Mouse (Mus musculus) hindbrain, embryonic 13.5 days (tissue): Measurements from ENCODE around the gene Gm49368. TPM values are rescaled to one million over a fixed set of nuclear protein-coding genes. Genes with fewer than 3 reads are reported as not detected.

ENCODE experiments used
- ATAC-seq: fragments of 200-750 bp; cut with Nextera tagmentation; 2 replicates; pipeline ENCODE4 v1.8.0; 2017; ENCODE audit warnings: moderate TSS enrichment; ENCODE audit not compliant: low FRiP score
- H3K27ac ChIP-seq: fragments of 300-500 bp; sonication (generic); 2 replicates; pipeline ENCODE4 v1.5.1; 2015; ENCODE audit warnings: inconsistent platforms, mild to moderate bottlenecking, moderate library complexity
- H3K27me3 ChIP-seq: fragments of 300-500 bp; sonication (generic); 2 replicates; pipeline ENCODE4 v1.6.1; 2015; ENCODE audit warnings: mild to moderate bottlenecking, inconsistent platforms
- H3K36me3 ChIP-seq: fragments of 300-500 bp; sonication (generic); 2 replicates; pipeline ENCODE4 v1.6.1; 2015; ENCODE audit warnings: mild to moderate bottlenecking, inconsistent platforms
- H3K4me1 ChIP-seq: fragments of 300-500 bp; sonication (generic); replicated peaks from 2 replicates; pipeline ENCODE4 v1.6.1; 2015; ENCODE audit warnings: inconsistent platforms
- H3K4me2 ChIP-seq: fragments of 300-500 bp; sonication (generic); 2 replicates; pipeline ENCODE4 v1.6.1; 2015; ENCODE audit warnings: inconsistent platforms, mild to moderate bottlenecking, moderate library complexity
- H3K4me3 ChIP-seq: fragments of 300-500 bp; sonication (generic); 2 replicates; pipeline ENCODE4 v1.5.1; 2015; ENCODE audit warnings: mild to moderate bottlenecking, inconsistent platforms
- H3K9ac ChIP-seq: fragments of 300-500 bp; sonication (generic); 2 replicates; pipeline ENCODE4 v1.6.1; 2015; ENCODE audit warnings: mild to moderate bottlenecking, inconsistent platforms
- H3K9me3 ChIP-seq: fragments of 300-500 bp; sonication (generic); 2 replicates; pipeline ENCODE4 v1.6.1; 2016; ENCODE audit warnings: inconsistent platforms
- WGBS: fragments of 180-500 bp; shearing (Covaris S2); methylation state at CpG from one replicate; pipeline ENCODE4 v1.1.7; 2015; 5-methylcytosine and 5-hydroxymethylcytosine counted together
- polyA plus RNA-seq: library from polyadenylated mRNA; unstranded; fragments of >200 nt; fragmentation: Nextera tagmentation; extraction: Ambion mirVana; gene quantifications from 2 replicates; pipeline ENCODE4 v1.2.1, GENCODE M21; 2015

The Gm49368 gene
- polyA plus RNA-seq, 1 experiment from 2014 or later: not detected

GRCm38 (mm10) chr7:128063211-128063781 lies 813 bp downstream of the Gm49368 start:
- Histone ChIP-seq H3K4me2 (no peak overlapping the region), H3K27me3 (no peaks in the 10 kb centered on the region), H3K4me3 (no peak overlapping the region), H3K36me3 (no peaks in the 10 kb centered on the region), H3K9ac (no peak overlapping the region), H3K27ac (no peak overlapping the region), H3K4me1 (no peaks in the 10 kb centered on the region), H3K9me3 (no peaks in the 10 kb centered on the region)
- no peak for ATAC-seq
- 83% methylated on average over 6 of the region's 6 CpGs for WGBS

- no peak overlapping the region for H3K9ac ChIP-seq
- H3K27ac ChIP-seq: no peak overlapping the region
- ATAC-seq: no peak
- H3K9me3 ChIP-seq: no peaks in the 10 kb centered on the region
- H3K36me3 ChIP-seq: no peaks in the 10 kb centered on the region
- H3K4me3 ChIP-seq: no peak overlapping the region
- H3K27me3 ChIP-seq: no peaks in the 10 kb centered on the region
- no peak overlapping the region for H3K4me2 ChIP-seq
- no peaks in the 10 kb centered on the region for H3K4me1 ChIP-seq
- 85% methylated on average over 5 of the region's 5 CpGs for WGBS
These were observed 3.1 kb downstream of the Gm49368 start for GRCm38 (mm10) chr7:128065547-128065946.

- ATAC-seq: no peak
- WGBS: 49% methylated on average over 3 of the region's 3 CpGs
These were observed 5.4 kb downstream of the Gm49368 start for GRCm38 (mm10) chr7:128067847-128068246.

GRCm38 (mm10) chr7:128069844-128070243 lies 7.4 kb downstream of the Gm49368 start:
- H3K4me3 ChIP-seq: no peak overlapping the region
- no peak for ATAC-seq
- H3K27me3 ChIP-seq: no peaks in the 10 kb centered on the region
- no peak overlapping the region for H3K4me2 ChIP-seq
- no peak overlapping the region for H3K9ac ChIP-seq
- H3K9me3 ChIP-seq: no peaks in the 10 kb centered on the region
- H3K36me3 ChIP-seq: no peaks in the 10 kb centered on the region
- 70% methylated on average over 2 of the region's 2 CpGs for WGBS
- H3K27ac ChIP-seq: no peak overlapping the region
- no peaks in the 10 kb centered on the region for H3K4me1 ChIP-seq

More at GRCm38 (mm10) chr7:128067847-128068246, 5.4 kb downstream of the Gm49368 start:
- Histone ChIP-seq H3K4me2 (no peak overlapping the region), H3K27ac (no peak overlapping the region), H3K9ac (no peak overlapping the region), H3K4me3 (no peak overlapping the region), H3K9me3 (no peaks in the 10 kb centered on the region), H3K4me1 (no peaks in the 10 kb centered on the region), H3K36me3 (no peaks in the 10 kb centered on the region), H3K27me3 (no peaks in the 10 kb centered on the region)

GRCm38 (mm10) chr7:128071816-128072215 lies 9.3 kb downstream of the Gm49368 start:
- Histone ChIP-seq H3K9ac (no peak overlapping the region), H3K36me3 (no peaks in the 10 kb centered on the region), H3K4me2 (no peak overlapping the region), H3K9me3 (no peaks in the 10 kb centered on the region), H3K4me3 (no peak overlapping the region), H3K27me3 (no peaks in the 10 kb centered on the region), H3K27ac (no peak overlapping the region), H3K4me1 (no peaks in the 10 kb centered on the region)
- no peak for ATAC-seq
- WGBS: 79% methylated on average over 4 of the region's 4 CpGs

- no peaks in the 10 kb centered on the region for H3K27me3 ChIP-seq
- no peak overlapping the region for H3K4me2 ChIP-seq
- WGBS: 77% methylated on average over 8 of the region's 8 CpGs
- H3K27ac ChIP-seq: no peak overlapping the region
- no peak for ATAC-seq
- H3K4me1 ChIP-seq: no peaks in the 10 kb centered on the region
- H3K36me3 ChIP-seq: no peaks in the 10 kb centered on the region
- H3K4me3 ChIP-seq: no peak overlapping the region
- no peak overlapping the region for H3K9ac ChIP-seq
- H3K9me3 ChIP-seq: no peaks in the 10 kb centered on the region
These were observed 17.5 kb downstream of the Gm49368 start for GRCm38 (mm10) chr7:128080012-128080411.

GRCm38 (mm10) chr7:128089141-128089540 lies 26.7 kb downstream of the Gm49368 start:
- Histone ChIP-seq H3K9ac (no peak overlapping the region), H3K4me3 (no peak overlapping the region), H3K9me3 (no peaks in the 10 kb centered on the region), H3K36me3 (no peaks in the 10 kb centered on the region), H3K4me1 (no peaks in the 10 kb centered on the region), H3K27ac (no peak overlapping the region), H3K27me3 (no peaks in the 10 kb centered on the region), H3K4me2 (no peak overlapping the region)
- 92% methylated on average over 7 of the region's 7 CpGs for WGBS
- ATAC-seq: no peak

- Histone ChIP-seq H3K4me3 (no peak overlapping the region), H3K27me3 (no peaks in the 10 kb centered on the region), H3K36me3 (no peaks in the 10 kb centered on the region), H3K9ac (no peak overlapping the region), H3K27ac (no peak overlapping the region), H3K4me2 (no peak overlapping the region), H3K4me1 (no peaks in the 10 kb centered on the region), H3K9me3 (no peaks in the 10 kb centered on the region)
- WGBS: 74% methylated on average over 1 of the region's 1 CpGs
- ATAC-seq: no peak
These were observed 35.7 kb downstream of the Gm49368 start for GRCm38 (mm10) chr7:128098135-128098534.

GRCm38 (mm10) chr7:128100742-128101357 lies 38.4 kb downstream of the Gm49368 start:
- no peak for ATAC-seq
- no peaks in the 10 kb centered on the region for H3K27me3 ChIP-seq
- WGBS: 87% methylated on average over 2 of the region's 2 CpGs
- H3K36me3 ChIP-seq: no peaks in the 10 kb centered on the region
- no peak overlapping the region for H3K9ac ChIP-seq
- no peak overlapping the region for H3K4me3 ChIP-seq
- H3K4me2 ChIP-seq: no peak overlapping the region
- H3K4me1 ChIP-seq: no peaks in the 10 kb centered on the region
- H3K27ac ChIP-seq: no peak overlapping the region
- no peaks in the 10 kb centered on the region for H3K9me3 ChIP-seq

- Histone ChIP-seq H3K4me3 (no peak overlapping the region), H3K27ac (no peak overlapping the region), H3K4me2 (no peak overlapping the region), H3K36me3 (no peaks in the 10 kb centered on the region), H3K9me3 (no peaks in the 10 kb centered on the region), H3K9ac (no peak overlapping the region), H3K4me1 (no peaks in the 10 kb centered on the region), H3K27me3 (no peaks in the 10 kb centered on the region)
- WGBS: 77% methylated on average over 4 of the region's 4 CpGs
- ATAC-seq: no peak
These were observed 42.8 kb downstream of the Gm49368 start for GRCm38 (mm10) chr7:128105246-128105645.

- Histone ChIP-seq H3K4me1 (no peaks in the 10 kb centered on the region), H3K9me3 (no peaks in the 10 kb centered on the region), H3K9ac (no peak overlapping the region), H3K27me3 (no peaks in the 10 kb centered on the region), H3K27ac (no peak overlapping the region), H3K4me2 (no peak overlapping the region), H3K4me3 (no peak overlapping the region), H3K36me3 (no peaks in the 10 kb centered on the region)
- 95% methylated on average over 7 of the region's 7 CpGs for WGBS
- ATAC-seq: no peak
These were observed 45.0 kb downstream of the Gm49368 start for GRCm38 (mm10) chr7:128107462-128107861.

- Histone ChIP-seq H3K27me3 (no peaks in the 10 kb centered on the region), H3K27ac (no peak overlapping the region), H3K9me3 (no peaks in the 10 kb centered on the region), H3K4me2 (no peak overlapping the region), H3K36me3 (no peaks in the 10 kb centered on the region), H3K4me3 (no peak overlapping the region), H3K4me1 (no peaks in the 10 kb centered on the region), H3K9ac (no peak overlapping the region)
- no peak for ATAC-seq
- WGBS: 66% methylated on average over 2 of the region's 2 CpGs
These were observed 47.8 kb downstream of the Gm49368 start for GRCm38 (mm10) chr7:128110314-128110713.

- 95% methylated on average over 11 of the region's 11 CpGs for WGBS
- no peak overlapping the region for H3K9ac ChIP-seq
- no peak for ATAC-seq
- H3K4me1 ChIP-seq: no peaks in the 10 kb centered on the region
- no peak overlapping the region for H3K4me3 ChIP-seq
- no peak overlapping the region for H3K4me2 ChIP-seq
- no peaks in the 10 kb centered on the region for H3K9me3 ChIP-seq
- no peaks in the 10 kb centered on the region for H3K27me3 ChIP-seq
- H3K36me3 ChIP-seq: no peaks in the 10 kb centered on the region
- no peak overlapping the region for H3K27ac ChIP-seq
These were observed 49.6 kb downstream of the Gm49368 start for GRCm38 (mm10) chr7:128112131-128112530.
